ENCODE assay signal across 26 mouse cellular contexts in the genomic region with DNA sequence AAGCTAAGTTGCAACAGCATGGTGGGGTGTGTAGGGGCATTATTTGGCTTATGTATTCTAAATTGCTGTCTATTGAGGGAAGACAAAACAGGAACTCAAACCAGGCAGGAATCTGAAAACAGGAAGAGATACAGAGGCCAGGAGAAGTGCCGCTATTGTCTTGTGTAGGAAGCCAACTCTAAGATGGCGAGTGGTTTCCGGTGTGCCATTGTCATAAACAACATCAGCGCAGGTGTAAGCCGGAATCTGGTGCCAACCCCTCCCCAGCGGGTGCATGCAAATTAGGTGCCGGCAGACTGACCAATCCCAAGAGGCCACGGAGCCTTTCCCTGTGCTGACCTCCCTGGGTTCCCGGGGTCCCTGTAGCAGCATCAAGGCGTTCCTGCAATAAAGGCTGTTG. TPM values are rescaled to one million over a fixed set of nuclear protein-coding genes. Genes with fewer than 3 reads are reported as not detected.
"Had no signal": no experiment of that assay in that cellular context is flagged by ENCODE, and none has a peak within 500 bp of the region (broad histone marks: within the 10 kb centered on the region; RNA-seq: fewer than 3 reads in every experiment).

No protein-coding gene starts in this region.

- H3K9me3 ChIP-seq: midbrain, embryonic 10.5 days; midbrain, embryonic 12.5 days; neural tube, embryonic 13.5 days; neural tube, embryonic 15.5 days had no signal

- H3K27ac ChIP-seq: midbrain, embryonic 10.5 days; midbrain, embryonic 12.5 days; neural tube, embryonic 13.5 days; neural tube, embryonic 15.5 days had no signal

- DNase-seq: lung, adult 18-20 months; lung, embryonic 14.5 days; lung, postnatal 10 days; lung, postnatal 4 days; midbrain, embryonic 14.5 days; retina, postnatal 1 day; right cerebral cortex, adult 18-20 months; right cerebral cortex, postnatal 25 days; right cerebral cortex, postnatal 4 days; spleen, adult 18-20 months; thymus, adult 2 months; thymus, postnatal 25 days; thymus, postnatal 4 days had no signal

- H3K9ac ChIP-seq: lung, embryonic 14.5 days; midbrain, embryonic 12.5 days; neural tube, embryonic 13.5 days; neural tube, embryonic 15.5 days had no signal

- H3K36me3 ChIP-seq: midbrain, embryonic 10.5 days; midbrain, embryonic 12.5 days; neural tube, embryonic 13.5 days; neural tube, embryonic 15.5 days had no signal

- H3K4me3 ChIP-seq: midbrain, embryonic 10.5 days; midbrain, embryonic 12.5 days; myocyte; neural tube, embryonic 13.5 days; neural tube, embryonic 15.5 days had no signal

RNA-seq across cellular contexts. Expression of gene Otp, which starts 32.4 kb away (rescaled TPM):
- total RNA-seq: megakaryocyte, adult 5-6 weeks; megakaryocyte-erythroid progenitor cell, adult 5-6 weeks had no signal
- polyA plus RNA-seq: liver, embryonic 16.5 days; lung, embryonic 14.5 days; lung, embryonic 16.5 days; myocyte; small intestine, adult 2 months; stomach, embryonic 14.5 days; stomach, embryonic 16.5 days; thymus, adult 2 months; urinary bladder, adult 2 months had no signal
